Mouse (Mus musculus) thymus, adult 2 months (tissue): ENCODE data around the gene Aldh3b1.

ENCODE experiments used
- CTCF ChIP-seq: fragments of 200-500 bp; IDR thresholded peaks from 2 replicates; pipeline ENCODE4 v1.5.1; 2012; ENCODE audit warnings: mild to moderate bottlenecking, control low read depth, low read length, moderate library complexity, borderline replicate concordance; ENCODE audit not compliant: control insufficient read depth, poor library complexity, insufficient read depth; ENCODE audit errors: extremely low read depth
- POLR2A ChIP-seq: fragments of 200-500 bp; IDR thresholded peaks from 2 replicates; pipeline ENCODE4 v1.6.1; 2012; ENCODE audit warnings: mild to moderate bottlenecking, low read length, control low read depth, moderate library complexity; ENCODE audit not compliant: control insufficient read depth, poor library complexity, insufficient read depth; ENCODE audit errors: extremely low read depth

DNA sequence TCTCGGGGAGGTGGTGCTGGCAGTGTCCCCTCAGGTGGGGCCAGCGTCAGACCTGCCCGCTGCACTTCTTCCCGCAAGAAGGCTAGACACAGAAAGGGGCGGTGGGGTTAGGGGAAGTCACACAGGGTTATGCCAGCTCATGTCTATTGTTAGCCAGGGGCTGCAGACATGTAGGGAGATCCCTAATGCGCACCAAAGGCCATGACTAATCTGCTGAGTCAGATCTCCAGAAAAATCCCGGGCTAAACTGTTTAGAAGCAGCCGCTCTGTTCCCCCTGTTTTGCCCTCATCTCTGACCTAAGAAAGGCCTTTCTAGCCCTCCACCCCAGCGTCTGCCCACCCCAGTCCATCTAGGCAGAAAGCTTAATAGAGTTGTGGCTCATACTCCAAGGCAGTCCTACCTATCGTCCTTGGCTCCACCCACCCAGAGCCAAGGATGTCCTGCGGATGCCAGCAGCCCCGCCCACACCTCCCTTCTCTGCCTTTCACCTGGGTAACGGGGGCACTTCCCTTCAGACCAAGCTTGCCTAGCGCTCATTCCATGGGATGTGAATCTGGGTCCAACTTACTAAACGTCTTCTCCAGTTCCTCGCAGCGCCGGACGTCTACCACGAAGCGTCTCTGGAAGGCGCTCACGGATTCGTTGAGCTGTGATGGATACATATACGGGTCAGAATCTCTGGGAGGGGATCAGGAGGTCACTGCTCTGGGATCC is 25.8 kb downstream of the Aldh3b1 start:
- TF ChIP-seq CTCF (no peak), POLR2A (no peak)
